8 mouse cellular contexts compared by ENCODE assay signal in genomic region chr10:75832272-75832895, GRCm38 (mm10). TPM values are rescaled to one million over a fixed set of nuclear protein-coding genes. Genes with fewer than 3 reads are reported as not detected.
DNase-seq lines count a peak whose midpoint lies in the region; ATAC-seq and TF ChIP-seq lines count a peak whose summit lies in the region.

No protein-coding gene starts in this region.

- H3K36me3 ChIP-seq in testis, adult 2 months (ENCODE audit: control insufficient read depth, insufficient read depth, low read length): no peaks in the 10 kb centered on the region
- H3K36me3 ChIP-seq in forebrain, embryonic 10.5 days (replicated peaks): no peaks in the 10 kb centered on the region

- H3K9me3 ChIP-seq in forebrain, embryonic 10.5 days: no peaks in the 10 kb centered on the region

- 70% methylated on average over 13 of the region's 13 CpGs for WGBS in forebrain, embryonic 10.5 days

- peaks cover 24% of the 10 kb centered on the region for H3K4me1 ChIP-seq in testis, adult 2 months (ENCODE audit: control insufficient read depth, insufficient read depth, low read length)
- peaks cover 43% of the 10 kb centered on the region for H3K4me1 ChIP-seq in forebrain, embryonic 10.5 days

- intact Hi-C loops in heart, postnatal 25 days (cut with DNase I): loop anchor here (5.0 kb wide), 2 partner anchors 60 to 90 kb away; partner anchors contain the start of gene Ddt

- ATAC-seq in Patski: no peak

- peak; percentile 69 for DNase-seq in left cerebral cortex, adult 18-20 months (ENCODE audit: low spot score in 2 of 2)
- no peak for DNase-seq in left cerebral cortex, adult 11 months (ENCODE audit: low spot score)
- DNase-seq in Patski (ENCODE audit: low read depth, low spot score): no peak
- peak; percentile 42 to 71 for DNase-seq in cerebellum, postnatal 25 days
- peak; percentile 24 for DNase-seq in heart, postnatal 25 days (ENCODE audit: low spot score)
- peak; percentile 83 for DNase-seq in lung, postnatal 10 days
- no peak for DNase-seq in forebrain, embryonic 10.5 days (ENCODE audit: extremely low spot score, low spot score)

- no peak for TF ChIP-seq POLR2A in testis, adult 2 months (IDR thresholded peaks at IDR 0.05; ENCODE audit: control insufficient read depth, low read depth, low read length)

- peak overlapping the region; percentile 54 for H3K4me3 ChIP-seq in testis, adult 2 months (ENCODE audit: control insufficient read depth, low read depth, low read length)
- H3K4me3 ChIP-seq in forebrain, embryonic 10.5 days: no peak overlapping the region

- in situ Hi-C loops in Patski (cut with MboI; ENCODE audit: low pct_unique_long_range_greater_than_20kb): no loop called here

- no peaks in the 10 kb centered on the region for H3K27me3 ChIP-seq in Patski
- no peaks in the 10 kb centered on the region for H3K27me3 ChIP-seq in testis, adult 2 months (ENCODE audit: control insufficient read depth, insufficient read depth, low read length)
- H3K27me3 ChIP-seq in forebrain, embryonic 10.5 days (ENCODE audit: poor library complexity, severe bottlenecking): peaks cover 37% of the 10 kb centered on the region

- peak; percentile 70 for TF ChIP-seq CTCF in Patski (IDR thresholded peaks at IDR 0.05)
- peak; percentile 74; the same call in 1 of the 2 replicates for TF ChIP-seq CTCF in testis, adult 2 months (IDR thresholded peaks at IDR 0.05; ENCODE audit: control insufficient read depth, insufficient read depth, insufficient replicate concordance, low read depth, low read length)

- no peak overlapping the region for H3K27ac ChIP-seq in testis, adult 2 months (ENCODE audit: control insufficient read depth, insufficient read depth, low read depth, low read length)
- H3K27ac ChIP-seq in forebrain, embryonic 10.5 days: no peak overlapping the region

- POLR2A ChIA-PET in Patski (lab: Charles Lee): interaction anchor here (0.9 kb wide), 1 partner anchor 86 kb away, joined by 3 read pairs; no protein-coding TSS in a partner anchor

- CTCF ChIA-PET in Patski (lab: Charles Lee): interaction anchor here (1.3 to 1.4 kb wide), 3 partner anchors 60 to 128 kb away, joined by 4 to 8 read pairs (median 4); partner anchors contain the start of gene Ddt

RNA-seq across cellular contexts. Expression of gene Gstt2, which starts 4.8 kb away (rescaled TPM):
- total RNA-seq in left cerebral cortex, adult 18-20 months (2021): 1 to 10 TPM; 4.3 to 5.0 TPM
- 0.35 TPM for polyA plus RNA-seq in Patski (2021)
- total RNA-seq in heart, postnatal 25 days (2021): 10 to 100 TPM in 1 of 2 experiments, 1 to 10 TPM in 1; 9.3 to 10.9 TPM
- polyA plus RNA-seq in testis, adult 2 months (2012; rRNA removed): 159 and 168 TPM in 2 replicates
- 7.3 and 8.3 TPM in 2 replicates for polyA plus RNA-seq in forebrain, embryonic 10.5 days (2016; fragmentation: Nextera tagmentation; extraction: Ambion mirVana)

RNA-seq across cellular contexts. Expression of gene Gstt4, which starts 10.0 kb away (rescaled TPM):
- total RNA-seq in left cerebral cortex, adult 18-20 months (2021): not detected
- not detected for polyA plus RNA-seq in Patski (2021)
- total RNA-seq in heart, postnatal 25 days (2021): not detected
- polyA plus RNA-seq in testis, adult 2 months (2012; rRNA removed): 500 and 561 TPM in 2 replicates
- polyA plus RNA-seq in forebrain, embryonic 10.5 days (2016; fragmentation: Nextera tagmentation; extraction: Ambion mirVana): not detected in 2 replicates

RNA-seq across cellular contexts. Expression of gene Mif, which starts 27.7 kb away (rescaled TPM):
- total RNA-seq in left cerebral cortex, adult 18-20 months (2021): 100 to 1,000 TPM; 526 to 535 TPM
- polyA plus RNA-seq in Patski (2021): 592 TPM
- total RNA-seq in heart, postnatal 25 days (2021): 100 to 1,000 TPM; 202 to 203 TPM
- polyA plus RNA-seq in testis, adult 2 months (2012; rRNA removed): 261 and 275 TPM in 2 replicates
- polyA plus RNA-seq in forebrain, embryonic 10.5 days (2016; fragmentation: Nextera tagmentation; extraction: Ambion mirVana): 3,631 and 3,763 TPM in 2 replicates

RNA-seq across cellular contexts. Expression of gene Gstt1, which starts 34.0 kb away (rescaled TPM):
- 10 to 100 TPM; 14.2 to 16.5 TPM for total RNA-seq in left cerebral cortex, adult 18-20 months (2021)
- polyA plus RNA-seq in Patski (2021): 0.45 TPM
- 10 to 100 TPM; 12.2 to 13.4 TPM for total RNA-seq in heart, postnatal 25 days (2021)
- polyA plus RNA-seq in testis, adult 2 months (2012; rRNA removed): 7.0 and 8.9 TPM in 2 replicates
- 3.8 and 4.4 TPM in 2 replicates for polyA plus RNA-seq in forebrain, embryonic 10.5 days (2016; fragmentation: Nextera tagmentation; extraction: Ambion mirVana)

RNA-seq across cellular contexts. Expression of gene Gstt3, which starts 51.2 kb away (rescaled TPM):
- 1 to 10 TPM; 2.5 to 2.6 TPM for total RNA-seq in left cerebral cortex, adult 18-20 months (2021)
- polyA plus RNA-seq in Patski (2021): 0.03 TPM
- 1 to 10 TPM; 3.1 to 3.3 TPM for total RNA-seq in heart, postnatal 25 days (2021)
- polyA plus RNA-seq in testis, adult 2 months (2012; rRNA removed): 40.0 and 41.9 TPM in 2 replicates
- 1.1 and 1.9 TPM in 2 replicates for polyA plus RNA-seq in forebrain, embryonic 10.5 days (2016; fragmentation: Nextera tagmentation; extraction: Ambion mirVana)

Comparison
In these comparisons a context has a peak if more than half of its experiments do, and no peak if none do; other contexts are left out.
1. DNase-seq: peak in left cerebral cortex, adult 18-20 months (2 of 2), cerebellum, postnatal 25 days (2 of 2), heart, postnatal 25 days (single experiment) and lung, postnatal 10 days (single experiment); none in left cerebral cortex, adult 11 months (single experiment), Patski (single experiment) and forebrain, embryonic 10.5 days (single experiment).
2. RNA of gene Gstt2, which starts 4.8 kb away (polyA plus RNA-seq): 159 to 168 TPM in testis, adult 2 months; 7.3 to 8.3 TPM in forebrain, embryonic 10.5 days and 0.35 TPM in Patski (single experiment); every median in the first group is over 10 times any median in the second.
3. RNA of gene Gstt4, which starts 10.0 kb away (polyA plus RNA-seq): 500 to 561 TPM in testis, adult 2 months; not detected in forebrain, embryonic 10.5 days and not detected in Patski (single experiment); every median in the first group is over 100 times any median in the second.